Mouse (Mus musculus): ENCODE measurements at regions not wholly inside any gene's neighbourhood (a gene's known extent, or its start where the extent isn't known, plus 50 kb on each side); places are given as distances from the start of the nearest gene placed in this dataset.

GRCm38 (mm10) chr14:80789131-80789530 is 805.2 kb downstream of the Olfm4 start:
- ATAC-seq, result no peak
- no peak overlapping the region for H3K4me3 ChIP-seq (ENCODE audit: low read length)
- no peaks in the 10 kb centered on the region for H3K36me3 ChIP-seq (ENCODE audit: control insufficient read depth, insufficient read depth, low read length)
- no peak overlapping the region for H3K4me2 ChIP-seq (ENCODE audit: low read length)
- H3K9me3 ChIP-seq (ENCODE audit: control insufficient read depth, low read length), result no peaks in the 10 kb centered on the region
- no peaks in the 10 kb centered on the region for H3K27me3 ChIP-seq (replicated peaks; ENCODE audit: control insufficient read depth, insufficient read depth, low read length)
- no peak overlapping the region for H3K27ac ChIP-seq (ENCODE audit: low read depth, low read length)
- 89% methylated on average over 1 of the region's 1 CpGs for WGBS
- H3K4me1 ChIP-seq (ENCODE audit: control insufficient read depth, insufficient read depth, low read depth, low read length), result no peaks in the 10 kb centered on the region
- no peak overlapping the region for H3K9ac ChIP-seq (ENCODE audit: low read depth, low read length)

GRCm38 (mm10) chr14:80799370-80799959 is 815.6 kb downstream of the Olfm4 start:
- WGBS, result 90% methylated on average over 6 of the region's 6 CpGs
- no peak overlapping the region for H3K4me3 ChIP-seq (ENCODE audit: low read length)
- no peak for ATAC-seq
- H3K9me3 ChIP-seq (ENCODE audit: control insufficient read depth, low read length), result no peaks in the 10 kb centered on the region
- H3K4me2 ChIP-seq (ENCODE audit: low read length), result no peak overlapping the region
- H3K27me3 ChIP-seq (replicated peaks; ENCODE audit: control insufficient read depth, insufficient read depth, low read length), result no peaks in the 10 kb centered on the region
- no peaks in the 10 kb centered on the region for H3K36me3 ChIP-seq (ENCODE audit: control insufficient read depth, insufficient read depth, low read length)
- no peak overlapping the region for H3K27ac ChIP-seq (ENCODE audit: low read depth, low read length)
- no peak overlapping the region for H3K9ac ChIP-seq (ENCODE audit: low read depth, low read length)
- H3K4me1 ChIP-seq (ENCODE audit: control insufficient read depth, insufficient read depth, low read depth, low read length), result no peaks in the 10 kb centered on the region

GRCm38 (mm10) chr14:80830476-80830875 is 846.6 kb downstream of the Olfm4 start:
- no peak for ATAC-seq
- no peaks in the 10 kb centered on the region for H3K9me3 ChIP-seq (ENCODE audit: control insufficient read depth, low read length)
- H3K4me2 ChIP-seq (ENCODE audit: low read length), result no peak overlapping the region
- no peaks in the 10 kb centered on the region for H3K27me3 ChIP-seq (replicated peaks; ENCODE audit: control insufficient read depth, insufficient read depth, low read length)
- no peak overlapping the region for H3K9ac ChIP-seq (ENCODE audit: low read depth, low read length)
- no peaks in the 10 kb centered on the region for H3K4me1 ChIP-seq (ENCODE audit: control insufficient read depth, insufficient read depth, low read depth, low read length)
- no peak overlapping the region for H3K27ac ChIP-seq (ENCODE audit: low read depth, low read length)
- no peaks in the 10 kb centered on the region for H3K36me3 ChIP-seq (ENCODE audit: control insufficient read depth, insufficient read depth, low read length)
- WGBS, result 78% methylated on average over 3 of the region's 3 CpGs
- H3K4me3 ChIP-seq (ENCODE audit: low read length), result no peak overlapping the region

GRCm38 (mm10) chr14:80844550-80844949 is 860.7 kb downstream of the Olfm4 start:
- no peak overlapping the region for H3K9ac ChIP-seq (ENCODE audit: low read depth, low read length)
- peaks cover 7% of the 10 kb centered on the region for H3K4me1 ChIP-seq (ENCODE audit: control insufficient read depth, insufficient read depth, low read depth, low read length)
- no peak overlapping the region for H3K4me2 ChIP-seq (ENCODE audit: low read length)
- no peak overlapping the region for H3K4me3 ChIP-seq (ENCODE audit: low read length)
- no peaks in the 10 kb centered on the region for H3K27me3 ChIP-seq (replicated peaks; ENCODE audit: control insufficient read depth, insufficient read depth, low read length)
- 72% methylated on average over 4 of the region's 4 CpGs for WGBS
- no peaks in the 10 kb centered on the region for H3K36me3 ChIP-seq (ENCODE audit: control insufficient read depth, insufficient read depth, low read length)
- no peaks in the 10 kb centered on the region for H3K9me3 ChIP-seq (ENCODE audit: control insufficient read depth, low read length)
- no peak for ATAC-seq
- no peak overlapping the region for H3K27ac ChIP-seq (ENCODE audit: low read depth, low read length)

- Histone ChIP-seq H3K4me1 (ENCODE audit: control insufficient read depth, insufficient read depth, low read depth, low read length) (peaks cover 7% of the 10 kb centered on the region), H3K9me3 (ENCODE audit: control insufficient read depth, low read length) (no peaks in the 10 kb centered on the region), H3K27ac (ENCODE audit: low read depth, low read length) (peak overlapping the region; percentile 73), H3K4me2 (ENCODE audit: low read length) (peak overlapping the region; percentile 61), H3K4me3 (ENCODE audit: low read length) (peak overlapping the region; percentile 32), H3K36me3 (ENCODE audit: control insufficient read depth, insufficient read depth, low read length) (no peaks in the 10 kb centered on the region), H3K9ac (ENCODE audit: low read depth, low read length) (peak overlapping the region; percentile 45; the same call in 1 of the 2 replicates), H3K27me3 (replicated peaks; ENCODE audit: control insufficient read depth, insufficient read depth, low read length) (no peaks in the 10 kb centered on the region)
- WGBS, result 9% methylated on average over 14 of the region's 14 CpGs
- peak; percentile 94 for ATAC-seq
Measured at GRCm38 (mm10) chr14:80845576-80846269, 861.8 kb downstream of the Olfm4 start.

GRCm38 (mm10) chr14:80846420-80847083 is 862.7 kb downstream of the Olfm4 start:
- Histone ChIP-seq H3K9me3 (ENCODE audit: control insufficient read depth, low read length) (no peaks in the 10 kb centered on the region), H3K27me3 (replicated peaks; ENCODE audit: control insufficient read depth, insufficient read depth, low read length) (no peaks in the 10 kb centered on the region), H3K27ac (ENCODE audit: low read depth, low read length) (peak overlapping the region; percentile 73), H3K9ac (ENCODE audit: low read depth, low read length) (peak overlapping the region; percentile 41), H3K4me3 (ENCODE audit: low read length) (no peak overlapping the region), H3K4me1 (ENCODE audit: control insufficient read depth, insufficient read depth, low read depth, low read length) (peaks cover 7% of the 10 kb centered on the region), H3K36me3 (ENCODE audit: control insufficient read depth, insufficient read depth, low read length) (no peaks in the 10 kb centered on the region), H3K4me2 (ENCODE audit: low read length) (peak overlapping the region; percentile 61)
- 47% methylated on average over 9 of the region's 9 CpGs for WGBS
- ATAC-seq, result peak; percentile 89
